ENCODE assay signal across 8 mouse cellular contexts in the genomic region with DNA sequence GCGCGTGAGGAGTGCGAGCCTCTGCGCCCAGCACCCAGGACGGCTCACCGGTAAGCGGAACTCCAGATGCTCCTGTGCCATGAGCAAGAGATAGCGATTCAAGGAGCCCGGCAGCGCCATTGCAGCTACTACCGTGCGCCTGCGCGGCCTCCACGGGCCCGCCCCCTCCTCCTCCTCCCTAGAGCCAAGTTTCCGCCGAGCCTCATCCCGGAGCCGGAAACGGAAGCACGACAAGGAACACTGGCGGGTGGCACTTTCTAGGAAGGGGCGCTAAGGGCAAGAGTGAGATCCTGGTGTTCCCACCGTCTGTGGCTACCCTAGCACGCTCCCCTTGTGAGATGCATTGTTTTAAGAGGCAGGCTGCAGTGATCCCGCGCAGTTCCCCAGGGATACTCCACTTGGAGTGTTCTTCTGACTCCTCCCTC. TPM values are rescaled to one million over a fixed set of nuclear protein-coding genes. Genes with fewer than 3 reads are reported as not detected.
DNase-seq lines count a peak whose midpoint lies in the region; ATAC-seq lines count a peak whose summit lies in the region.

Trmt11 (minus strand) TSS at position 208 of the 425 bp plus-strand sequence.

- peak; percentile 95 for DNase-seq in NIH3T3 (ENCODE audit: low read depth)
- peak; percentile 94 to 96 for DNase-seq in cerebellum, postnatal 10 days
- peak; percentile 80 to 87 for DNase-seq in frontal cortex, postnatal 14 days (ENCODE audit: low spot score in 2 of 2)
- peak; percentile 90 to 91 for DNase-seq in layer of hippocampus, postnatal 36 days
- peak; percentile 95 for DNase-seq in lung, postnatal 36 days
- DNase-seq in retina, postnatal 1 day: peak; percentile 95
- peak; percentile 87 to 88 for DNase-seq in urinary bladder, adult 18-20 months (ENCODE audit: low spot score in 2 of 2)

- peak; percentile 97 for ATAC-seq in hindbrain, embryonic 13.5 days (ENCODE audit: low FRiP score)

- H3K9me3 ChIP-seq in hindbrain, embryonic 13.5 days: no peaks in the 10 kb centered on the region

- H3K9ac ChIP-seq in hindbrain, embryonic 13.5 days: peak within 1 kb of the TSS; percentile 84

- under 1% methylated on average over 28 of the region's 28 CpGs for WGBS in hindbrain, embryonic 13.5 days

- peak within 1 kb of the TSS; percentile 91 for H3K27ac ChIP-seq in hindbrain, embryonic 13.5 days

- no peaks in the 10 kb centered on the region for H3K27me3 ChIP-seq in hindbrain, embryonic 13.5 days

- peaks cover 14% of the 10 kb centered on the region for H3K36me3 ChIP-seq in hindbrain, embryonic 13.5 days

- H3K4me2 ChIP-seq in hindbrain, embryonic 13.5 days: peak within 1 kb of the TSS; percentile 89

- peak within 1 kb of the TSS; percentile 74 for H3K4me3 ChIP-seq in hindbrain, embryonic 13.5 days

- peaks cover 15% of the 10 kb centered on the region for H3K4me1 ChIP-seq in hindbrain, embryonic 13.5 days (replicated peaks)

RNA-seq across cellular contexts. Expression of gene Trmt11, which starts in this region (rescaled TPM):
- polyA plus RNA-seq in hindbrain, embryonic 13.5 days (2015; fragmentation: Nextera tagmentation; extraction: Ambion mirVana): 23.9 and 26.6 TPM in 2 replicates
- 10 to 100 TPM in 1 of 2 experiments, 1 to 10 TPM in 1; 7.5 to 11.0 TPM for total RNA-seq in layer of hippocampus, postnatal 36 days (2021)

Comparison
In these comparisons a context has a peak if more than half of its experiments do, and no peak if none do; other contexts are left out.
1. Peak in every context shown above with its lines: DNase-seq, ATAC-seq, H3K4me3 ChIP-seq and H3K27ac ChIP-seq.